Mouse (Mus musculus) gastrocnemius, postnatal 10 days (tissue): Measurements from ENCODE around the gene Angel1. TPM values are rescaled to one million over a fixed set of nuclear protein-coding genes. Genes with fewer than 3 reads are reported as not detected.

Source experiments
- DNase-seq: peaks from one replicate; pipeline ENCODE4 v3.0.0; 2021; ENCODE audit warnings: mixed read lengths
- total RNA-seq, 2 experiments: library from RNA; stranded (reverse); gene quantifications; 2 replicates each; pipeline ENCODE4 v1.2.3; 2021

Gene Angel1
- total RNA-seq, 2 experiments from 2014 or later: 5.8 to 6.3 TPM

- DNase-seq: no peak
Measured at GRCm38 (mm10) chr12:86702690-86703089, 23.6 kb downstream of the Angel1 start.

DNA sequence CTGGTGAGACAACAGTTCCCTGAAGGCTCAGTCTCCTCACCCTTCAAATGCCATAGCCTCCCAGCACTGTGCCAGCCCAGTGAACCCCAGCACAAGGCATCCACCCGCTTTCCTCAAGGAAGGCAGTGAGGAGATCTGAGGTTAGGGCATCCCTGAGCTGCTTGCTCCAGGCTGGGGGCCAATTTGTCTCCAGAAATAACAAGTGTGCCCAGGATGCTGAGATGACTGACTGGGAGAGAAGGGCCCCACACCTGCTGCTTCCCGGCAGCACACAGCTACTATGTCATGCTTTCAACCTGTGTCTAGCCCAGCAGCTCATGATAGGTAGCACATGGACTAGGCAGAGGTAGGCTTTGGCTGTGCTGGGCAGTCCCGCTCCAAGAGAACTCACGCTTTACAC is 24.8 kb downstream of the Angel1 start:
- DNase-seq: no peak

GRCm38 (mm10) chr12:86700927-86701310 is 25.3 kb downstream of the Angel1 start:
- DNase-seq: no peak

DNA sequence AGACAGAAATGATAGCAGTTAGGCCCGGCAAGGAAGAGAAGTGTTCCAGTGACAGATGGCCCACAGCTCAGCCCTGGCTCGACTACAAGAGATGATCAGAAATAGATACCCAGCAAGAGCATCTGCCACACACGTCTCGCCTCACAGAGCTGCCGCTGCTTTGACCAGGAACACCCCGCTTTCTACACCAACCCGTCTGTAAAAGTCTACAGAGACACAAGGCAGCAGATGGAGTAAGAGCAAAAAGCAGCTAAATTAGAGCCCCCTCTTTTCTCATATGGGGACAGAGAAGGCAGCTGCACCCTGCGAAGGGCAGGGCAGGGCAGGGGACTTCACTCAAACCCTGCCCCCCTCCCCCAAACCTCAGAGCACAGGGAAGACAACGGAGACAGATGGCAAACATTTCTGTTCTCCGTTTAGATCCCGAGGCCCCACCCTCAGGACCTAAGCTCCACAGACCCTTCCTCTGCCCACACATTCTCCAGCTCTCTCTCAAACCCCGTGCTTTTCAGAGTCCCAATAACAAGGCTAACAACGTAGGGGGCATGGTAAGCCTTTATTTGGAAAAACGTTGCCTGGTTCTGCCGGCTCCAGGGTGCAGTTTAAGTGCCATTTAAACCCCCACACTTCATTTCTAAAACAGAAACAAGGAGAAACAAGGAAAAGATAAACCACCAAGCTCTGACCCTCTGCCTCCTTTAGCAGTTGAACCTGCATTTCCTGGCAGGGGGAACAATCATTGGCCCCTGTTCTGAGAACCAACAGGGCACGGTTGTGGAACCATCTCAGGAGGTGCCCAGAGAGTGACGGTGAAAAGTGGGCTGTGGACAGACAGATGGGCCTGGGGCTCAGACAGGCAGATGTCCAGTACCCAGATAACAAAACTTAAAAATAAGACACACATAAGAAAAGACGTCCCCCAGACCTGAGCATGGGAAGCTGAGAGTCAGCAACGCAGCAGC is 26.0 kb downstream of the Angel1 start:
- DNase-seq: no peak

DNA sequence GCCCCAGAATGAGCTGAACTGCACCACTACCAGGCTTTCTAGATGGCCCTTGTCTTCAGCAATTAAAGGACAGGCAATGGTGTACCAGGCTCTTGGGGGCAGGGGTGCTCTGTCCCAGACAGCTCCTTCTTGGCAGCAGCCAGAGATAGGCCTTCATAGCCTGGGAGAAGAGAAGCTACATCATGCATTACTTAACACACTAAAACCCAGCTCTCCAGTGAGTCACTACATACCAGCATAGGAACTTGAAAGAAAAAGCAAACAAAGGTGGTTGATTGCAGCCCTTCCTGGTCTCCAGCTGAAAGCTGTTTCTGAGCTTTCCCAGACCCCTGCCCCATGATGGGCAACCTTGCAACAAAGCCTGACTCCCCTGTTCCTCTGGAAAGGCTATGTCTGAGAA is 27.7 kb downstream of the Angel1 start:
- DNase-seq: no peak

DNA sequence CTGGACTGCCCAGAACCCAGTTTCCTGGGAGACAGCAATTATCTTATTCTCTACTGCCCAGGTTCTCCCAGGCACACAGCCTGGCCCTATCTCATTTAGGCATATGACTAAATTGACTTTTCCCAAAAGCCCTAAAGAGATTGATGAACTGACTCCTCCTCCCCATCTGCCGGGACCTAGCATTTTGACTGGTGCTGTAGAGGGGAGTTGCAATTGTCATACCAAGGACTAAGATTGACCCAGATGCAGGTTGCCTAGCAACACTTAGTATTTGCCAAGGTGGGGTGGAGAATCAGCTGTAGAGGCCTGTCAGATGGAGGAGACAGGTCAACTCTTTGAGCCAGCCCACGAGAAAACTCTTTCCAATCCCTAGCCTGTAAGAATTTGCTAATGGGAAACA is 28.3 kb downstream of the Angel1 start:
- no peak for DNase-seq

DNA sequence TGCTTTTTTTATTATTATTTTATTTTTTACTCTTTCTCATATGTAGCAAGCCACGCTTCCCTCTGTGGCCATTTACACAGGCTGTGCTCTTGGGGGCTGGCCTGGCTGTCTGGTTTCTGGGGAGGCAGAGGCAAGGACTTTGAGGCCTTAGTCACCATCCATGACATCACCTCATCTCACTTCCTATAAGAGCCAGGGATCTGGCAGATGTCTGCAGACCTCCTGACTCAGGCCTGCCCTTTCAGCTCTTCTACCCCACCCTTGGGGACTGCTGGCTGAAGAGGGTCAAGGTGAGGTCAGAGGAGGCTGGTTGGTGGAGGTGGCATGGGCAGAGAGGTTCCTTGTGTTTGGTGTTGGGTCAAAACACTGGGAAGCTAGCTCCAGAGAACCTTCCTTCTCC is 31.8 kb downstream of the Angel1 start:
- DNase-seq: no peak

DNA sequence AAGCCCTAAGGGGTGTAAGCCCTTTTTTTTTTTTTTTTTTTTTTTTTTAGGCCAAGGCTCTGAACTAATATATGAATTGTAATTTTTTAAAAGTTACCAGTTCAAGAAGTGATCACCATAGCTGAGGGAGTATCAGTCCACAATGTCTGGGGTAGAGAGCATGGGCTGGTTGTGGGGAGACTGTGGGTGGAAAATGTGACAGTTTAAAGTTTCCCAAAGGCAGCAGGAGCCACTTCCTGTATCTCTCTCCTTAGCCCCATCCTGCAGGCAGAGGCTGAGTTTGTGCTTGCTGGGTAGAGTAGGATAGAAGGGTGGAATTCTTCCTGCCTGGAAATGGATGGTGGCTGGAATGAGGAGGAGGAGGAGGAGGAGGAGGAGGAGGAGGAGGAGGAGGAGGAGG is 32.9 kb downstream of the Angel1 start:
- DNase-seq: no peak

DNA sequence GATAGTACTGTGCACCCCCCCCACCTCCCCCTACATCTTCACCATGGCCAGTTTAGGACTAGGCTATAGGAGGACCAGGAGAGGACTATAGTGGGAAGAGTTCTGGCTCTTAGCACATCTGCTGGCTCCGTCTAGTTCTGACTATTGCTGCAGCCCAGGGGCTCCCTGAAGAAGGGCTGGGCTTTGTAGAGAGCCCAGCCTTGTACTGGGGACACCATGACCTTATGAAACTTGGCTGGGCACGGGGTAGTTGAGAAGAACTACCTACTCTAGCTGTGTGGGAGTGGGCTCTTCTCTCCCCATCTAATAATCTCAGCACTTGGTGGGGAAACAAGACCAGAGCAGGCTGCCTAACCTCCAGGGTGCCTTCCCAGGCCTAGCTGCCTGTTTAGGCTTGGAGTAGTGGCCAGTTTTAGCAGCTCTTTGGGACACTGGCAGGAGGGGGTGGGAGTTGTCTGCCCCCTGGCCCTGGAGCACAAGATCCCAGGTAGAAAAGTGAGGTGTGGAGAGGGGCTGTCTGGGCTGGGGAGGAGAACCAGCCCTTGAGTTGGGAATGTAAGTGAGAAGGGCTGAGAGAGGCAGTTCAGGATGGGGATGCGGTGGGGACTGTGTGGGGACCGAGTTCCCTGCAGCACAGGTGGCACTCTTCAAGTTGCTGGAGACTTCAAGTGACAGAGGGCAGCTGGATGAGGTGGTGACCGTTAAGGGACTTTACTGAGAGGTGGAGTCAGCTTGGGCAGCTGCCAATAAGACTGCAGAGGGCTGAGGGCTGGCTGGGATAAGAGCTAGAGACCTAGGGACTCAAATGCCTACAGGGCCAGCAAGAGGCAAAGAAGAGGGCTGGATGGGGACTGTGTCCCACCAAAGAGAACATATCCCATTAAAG is 33.5 kb downstream of the Angel1 start:
- DNase-seq: no peak

GRCm38 (mm10) chr12:86690700-86691485 is 35.4 kb downstream of the Angel1 start:
- DNase-seq: no peak

DNA sequence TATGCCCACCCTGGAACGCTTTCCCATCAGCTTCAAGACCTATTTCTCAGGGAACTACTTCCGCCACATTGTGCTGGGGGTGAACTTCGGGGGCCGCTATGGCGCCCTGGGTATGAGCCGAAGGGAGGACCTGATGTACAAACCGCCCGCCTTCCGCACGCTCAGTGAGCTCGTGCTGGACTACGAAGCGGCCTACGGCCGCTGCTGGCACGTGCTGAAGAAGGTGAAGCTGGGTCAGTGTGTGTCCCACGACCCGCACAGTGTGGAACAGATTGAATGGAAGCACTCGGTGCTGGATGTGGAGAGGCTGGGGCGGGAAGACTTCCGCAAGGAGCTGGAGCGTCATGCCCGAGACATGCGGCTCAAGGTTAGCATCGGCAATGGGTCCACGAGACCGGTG is 37.3 kb downstream of the Angel1 start:
- no peak for DNase-seq

DNA sequence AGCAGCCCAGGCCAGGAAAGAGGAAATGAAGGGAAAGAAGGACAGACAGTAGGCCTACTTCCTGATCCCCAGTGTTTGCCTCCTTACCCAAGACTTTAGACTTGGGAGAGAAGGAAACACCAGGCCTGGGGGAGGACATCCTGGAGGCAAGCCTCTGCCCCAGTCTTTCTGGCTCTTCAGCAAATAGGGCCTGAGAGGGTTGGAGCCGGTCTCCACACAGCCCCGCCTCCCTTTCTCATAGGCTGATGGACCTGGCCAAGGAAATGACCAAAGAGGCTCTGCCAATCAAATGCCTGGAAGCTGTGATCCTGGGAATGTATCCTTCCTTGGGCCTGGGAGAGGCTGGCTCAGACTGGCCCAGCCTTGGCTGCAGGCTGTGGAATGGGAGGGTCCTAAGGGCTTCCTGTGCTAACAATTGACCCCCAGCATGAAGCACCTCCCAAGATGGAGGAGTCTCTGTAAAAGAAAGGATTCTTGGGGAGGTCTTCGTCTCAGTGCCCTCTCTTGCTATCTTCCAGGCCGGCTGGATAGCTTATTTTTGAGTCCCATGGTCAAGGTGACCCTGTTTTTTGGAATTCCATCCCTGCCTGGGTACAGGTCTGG is 38.2 kb downstream of the Angel1 start:
- no peak for DNase-seq

GRCm38 (mm10) chr12:86687445-86687955 is 38.8 kb downstream of the Angel1 start:
- no peak for DNase-seq

DNA sequence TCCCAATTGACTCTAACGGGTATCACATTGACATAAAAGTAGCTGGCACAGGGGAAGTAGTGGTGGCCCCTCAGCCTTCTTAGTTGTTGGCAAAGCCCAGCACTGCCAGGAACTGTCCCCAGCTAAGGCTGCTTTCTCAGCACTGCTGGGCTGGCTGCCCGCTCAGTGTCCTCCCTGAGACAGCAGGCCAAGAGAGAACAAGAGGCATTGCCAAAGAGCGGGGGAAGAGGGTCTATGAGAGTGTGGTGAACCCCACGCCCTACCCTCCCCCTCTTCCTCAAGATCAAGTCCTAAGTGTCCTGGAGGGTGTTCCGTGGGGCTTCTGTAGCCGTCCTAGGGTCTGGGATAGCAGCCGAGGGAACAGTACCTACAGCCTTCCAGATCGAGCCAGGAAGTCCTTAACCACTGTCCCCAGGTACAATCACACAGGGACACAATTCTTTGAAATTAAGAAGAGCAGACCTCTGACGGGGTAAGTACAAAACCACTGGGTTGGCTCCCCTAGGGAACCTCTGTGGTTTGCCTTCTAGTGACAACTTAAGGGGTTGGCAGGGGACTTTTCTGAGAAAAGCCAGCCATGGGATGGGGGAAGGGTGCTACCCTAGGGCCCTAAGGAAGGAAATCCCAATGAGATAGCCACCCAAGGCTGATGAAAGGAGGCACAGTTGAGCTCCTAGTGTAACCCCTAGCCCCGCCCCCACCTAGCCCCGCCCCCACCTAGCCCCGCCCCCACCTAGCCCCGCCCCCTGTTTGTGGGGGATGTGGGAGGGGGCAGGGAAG is 39.5 kb downstream of the Angel1 start:
- DNase-seq: no peak

DNA sequence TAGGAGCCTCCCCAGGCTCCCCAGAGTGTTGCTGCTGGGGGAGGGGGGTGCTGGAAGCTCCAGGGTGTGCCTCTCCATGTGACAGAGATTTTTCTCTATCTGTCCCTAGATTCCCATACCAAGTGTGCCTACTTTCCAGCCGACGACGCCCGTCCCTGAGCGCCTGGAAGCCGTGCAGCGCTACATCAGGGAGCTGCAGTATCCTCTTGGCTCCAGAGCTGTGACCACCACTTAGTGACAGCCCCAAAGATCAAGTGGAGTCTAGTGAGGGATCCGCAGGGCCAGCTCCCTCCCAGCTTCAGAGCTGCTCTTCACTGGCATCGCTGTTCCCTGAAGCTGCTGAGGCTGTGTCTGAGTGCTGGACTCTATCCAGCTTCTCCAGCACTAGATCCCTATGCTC is 41.0 kb downstream of the Angel1 start:
- DNase-seq: no peak

DNA sequence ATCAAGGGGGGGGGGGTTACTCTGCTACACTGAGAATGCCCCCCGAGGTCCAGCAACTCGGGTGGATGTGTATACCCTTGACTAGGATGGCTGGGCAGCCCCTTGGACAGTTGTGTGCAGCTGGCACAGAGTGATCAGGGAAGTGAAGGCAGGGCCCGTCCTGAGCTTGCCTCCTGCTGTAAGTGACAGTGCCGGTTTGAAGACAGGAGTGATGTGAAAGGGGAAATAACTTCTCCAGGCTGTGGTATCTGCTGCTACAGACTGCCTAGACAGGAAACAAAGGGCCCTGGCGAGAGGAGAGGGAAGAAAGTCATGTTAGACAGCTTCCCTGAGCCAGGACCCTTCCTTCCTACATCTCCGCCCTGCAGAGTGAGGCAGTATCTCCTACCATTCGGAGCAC is 42.6 kb downstream of the Angel1 start:
- DNase-seq: no peak

GRCm38 (mm10) chr12:86682178-86682577 is 44.1 kb downstream of the Angel1 start:
- DNase-seq: no peak

DNA sequence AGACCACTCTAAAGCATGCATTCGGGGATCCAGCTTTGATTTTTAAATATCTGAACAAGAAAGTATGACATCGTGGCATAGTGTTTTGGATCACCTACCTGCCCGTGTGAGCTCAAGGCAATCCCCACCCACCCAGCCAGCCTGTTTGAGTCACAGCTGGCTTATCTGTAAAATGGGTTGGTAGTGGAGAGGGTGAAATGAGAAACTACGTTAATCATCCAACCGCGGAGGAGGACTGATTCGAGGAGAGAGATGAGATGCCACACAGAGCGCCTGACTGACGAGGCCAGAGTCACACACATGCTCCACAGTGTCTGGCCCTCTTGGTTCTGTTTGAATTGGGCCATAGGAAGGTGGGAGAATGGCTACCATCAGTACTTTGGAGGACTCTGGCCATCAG is 44.6 kb downstream of the Angel1 start:
- DNase-seq: no peak

DNA sequence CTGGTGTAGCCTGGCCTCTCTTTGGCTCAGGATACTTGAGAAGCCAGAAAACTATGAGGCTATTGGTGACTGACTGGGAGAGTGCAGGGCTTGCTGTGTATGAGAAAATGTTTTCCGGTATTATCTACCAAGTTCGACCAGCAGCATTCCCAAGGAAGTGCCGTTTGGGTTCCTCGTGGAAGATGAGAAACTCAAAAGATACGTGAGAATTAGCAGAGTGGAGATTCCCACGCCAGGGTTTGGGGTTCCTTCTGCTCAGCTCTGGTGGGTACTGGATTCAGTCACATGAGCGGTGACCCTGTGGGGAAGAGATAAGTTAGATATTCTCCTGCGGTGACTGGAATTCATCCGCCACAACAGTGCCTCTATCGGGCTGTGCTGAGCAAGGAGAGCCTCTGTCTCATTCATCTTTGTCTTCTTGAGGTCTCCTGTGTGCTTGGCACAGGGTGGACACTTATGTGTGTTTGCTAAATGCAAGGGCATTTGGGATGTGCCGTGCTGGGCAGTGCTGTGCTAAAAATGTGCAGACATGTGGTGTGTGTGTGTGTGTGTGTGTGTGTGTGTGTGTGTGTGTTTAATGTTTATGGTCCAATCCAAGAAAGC is 45.6 kb downstream of the Angel1 start:
- DNase-seq: no peak

DNA sequence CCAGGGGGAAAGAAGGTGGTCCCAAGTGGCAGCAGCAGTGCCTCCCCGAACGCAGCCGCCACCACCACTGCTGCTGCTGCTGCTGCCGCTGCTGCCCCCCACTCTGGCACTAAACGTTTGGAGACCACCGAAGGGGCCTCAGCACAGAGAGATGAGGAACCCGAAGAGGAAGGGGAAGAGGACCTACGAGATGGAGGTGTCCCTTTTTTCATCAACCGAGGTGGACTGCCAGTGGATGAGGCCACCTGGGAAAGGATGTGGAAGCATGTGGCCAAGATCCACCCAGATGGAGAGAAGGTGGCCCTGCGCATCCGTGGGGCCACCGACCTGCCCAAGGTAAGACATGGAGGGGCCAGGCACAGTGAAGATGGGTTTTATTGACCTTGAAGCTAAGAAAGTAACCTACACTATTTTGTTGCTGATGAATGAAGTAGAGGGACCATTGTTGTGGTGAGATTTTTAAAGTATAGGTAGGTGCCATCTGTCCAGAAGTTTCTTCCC is 46.2 kb downstream of the Angel1 start:
- DNase-seq: no peak
